Mouse (Mus musculus) embryonic facial prominence, embryonic 13.5 days (tissue): Measurements from ENCODE around the gene Crnkl1. TPM values are rescaled to one million over a fixed set of nuclear protein-coding genes. Genes with fewer than 3 reads are reported as not detected.
"Not testable (repeated sequence)": the region's sequence is repeated elsewhere in the genome, so short reads cannot be mapped to it uniquely, and the experiment has no call there.

Experiments
- ATAC-seq: fragments of 200-750 bp; cut with Nextera tagmentation; 2 replicates; pipeline ENCODE4 v1.8.0; 2017; ENCODE audit warnings: low read depth; ENCODE audit not compliant: insufficient number of reproducible peaks, insufficient read depth, low FRiP score, low TSS enrichment
- H3K27ac ChIP-seq: fragments of 300-500 bp; sonication (generic); 2 replicates; pipeline ENCODE4 v1.5.1; 2015; ENCODE audit warnings: moderate library complexity, mild to moderate bottlenecking, inconsistent platforms
- H3K27me3 ChIP-seq: fragments of 300-500 bp; sonication (generic); 2 replicates; pipeline ENCODE4 v1.6.1; 2015; ENCODE audit warnings: mild to moderate bottlenecking, inconsistent platforms
- H3K36me3 ChIP-seq: fragments of 300-500 bp; sonication (generic); 2 replicates; pipeline ENCODE4 v1.6.1; 2015; ENCODE audit warnings: mild to moderate bottlenecking, inconsistent platforms
- H3K4me1 ChIP-seq: fragments of 300-500 bp; sonication (generic); 2 replicates; pipeline ENCODE4 v1.6.1; 2015; ENCODE audit warnings: inconsistent platforms
- H3K4me2 ChIP-seq: fragments of 300-500 bp; sonication (generic); 2 replicates; pipeline ENCODE4 v1.6.1; 2015; ENCODE audit warnings: moderate library complexity, mild to moderate bottlenecking, inconsistent platforms
- H3K4me3 ChIP-seq: fragments of 300-500 bp; sonication (generic); 2 replicates; pipeline ENCODE4 v1.5.1; 2015; ENCODE audit warnings: mild to moderate bottlenecking, inconsistent platforms
- H3K9ac ChIP-seq: fragments of 300-500 bp; sonication (generic); 2 replicates; pipeline ENCODE4 v1.6.1; 2015; ENCODE audit warnings: mild to moderate bottlenecking, inconsistent platforms
- H3K9me3 ChIP-seq: fragments of 300-500 bp; sonication (generic); 2 replicates; pipeline ENCODE4 v1.6.1; 2016; ENCODE audit warnings: inconsistent platforms
- WGBS: fragments of 180-500 bp; shearing (Covaris S2); methylation state at CpG from one replicate; pipeline ENCODE4 v1.1.7; 2015; ENCODE audit warnings: mixed read lengths; 5-methylcytosine and 5-hydroxymethylcytosine counted together
- polyA plus RNA-seq: library from polyadenylated mRNA; unstranded; fragments of >200 nt; fragmentation: Nextera tagmentation; extraction: Ambion mirVana; gene quantifications from 2 replicates; pipeline ENCODE4 v1.2.1, GENCODE M21; 2015

Gene Crnkl1
- polyA plus RNA-seq, 1 experiment from 2014 or later: 33.8 TPM

DNA sequence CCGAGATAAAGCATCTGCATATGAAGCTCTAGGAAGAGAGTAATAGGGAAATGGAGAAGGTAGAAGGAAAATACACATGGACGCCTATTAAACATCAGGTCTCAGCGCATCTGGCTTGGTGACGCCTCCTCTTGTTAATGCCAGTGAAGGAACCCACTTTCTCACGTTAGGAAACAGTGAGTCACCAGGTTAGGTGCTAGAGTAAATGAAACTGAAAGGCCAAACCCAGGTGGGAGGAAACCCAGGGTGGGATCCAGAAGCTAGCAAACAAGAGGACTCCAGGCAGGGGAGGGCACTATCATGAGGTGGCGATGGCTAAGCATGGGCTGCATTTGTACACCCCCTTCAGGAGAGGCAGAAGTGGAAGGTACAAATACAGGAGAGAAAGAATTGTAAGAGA, 29.7 kb downstream of the Crnkl1 start:
- H3K4me3 ChIP-seq: no peak overlapping the region
- H3K4me2 ChIP-seq: peak overlapping the region; percentile 70; the same call in 1 of the 2 replicates
- no peak overlapping the region for H3K27ac ChIP-seq
- no peaks in the 10 kb centered on the region for H3K9me3 ChIP-seq
- H3K4me1 ChIP-seq: peaks cover 20% of the 10 kb centered on the region
- H3K27me3 ChIP-seq: no peaks in the 10 kb centered on the region
- no peak overlapping the region for H3K9ac ChIP-seq
- 85% methylated on average over 6 of the region's 6 CpGs for WGBS
- peaks cover 23% of the 10 kb centered on the region for H3K36me3 ChIP-seq
- no peak for ATAC-seq

GRCm38 (mm10) chr2:145903983-145904616, 30.7 kb downstream of the Crnkl1 start:
- Histone ChIP-seq H3K9ac (peak overlapping the region; percentile 98), H3K27ac (no peak overlapping the region), H3K4me1 (peaks cover 20% of the 10 kb centered on the region), H3K9me3 (no peaks in the 10 kb centered on the region), H3K36me3 (peaks cover 14% of the 10 kb centered on the region), H3K4me3 (peak overlapping the region; percentile 99), H3K4me2 (peak overlapping the region; percentile 70), H3K27me3 (no peaks in the 10 kb centered on the region)
- 27% methylated on average over 12 of the region's 12 CpGs for WGBS
- no peak for ATAC-seq

- Histone ChIP-seq H3K27me3 (no peaks in the 10 kb centered on the region), H3K27ac (peak overlapping the region; percentile 88), H3K9me3 (no peaks in the 10 kb centered on the region), H3K4me3 (peak overlapping the region; percentile 99), H3K4me2 (peak overlapping the region; percentile 70), H3K36me3 (peaks cover 8% of the 10 kb centered on the region; the same call in 1 of the 2 replicates), H3K9ac (peak overlapping the region; percentile 98), H3K4me1 (peaks cover 20% of the 10 kb centered on the region)
- peak; percentile 92 for ATAC-seq
- WGBS: under 1% methylated on average over 68 of the region's 68 CpGs
Observed at GRCm38 (mm10) chr2:145903061-145903901, 31.5 kb downstream of the Crnkl1 start.

- no peak for ATAC-seq
- Histone ChIP-seq H3K36me3 (peaks cover 5% of the 10 kb centered on the region; the same call in 1 of the 2 replicates), H3K9me3 (no peaks in the 10 kb centered on the region), H3K4me2 (peak within 1 kb of the TSS; percentile 70), H3K9ac (peak within 1 kb of the TSS; percentile 98), H3K4me3 (peak within 1 kb of the TSS; percentile 99), H3K27me3 (no peaks in the 10 kb centered on the region), H3K4me1 (peaks cover 20% of the 10 kb centered on the region), H3K27ac (no peak within 1 kb of the TSS)
- WGBS: 88% methylated on average over 6 of the region's 6 CpGs
Observed at GRCm38 (mm10) chr2:145901861-145902260, 33.0 kb downstream of the Crnkl1 start, which contains the start of gene Naa20. Naa20 (plus strand) TSS chr2:145902099.

GRCm38 (mm10) chr2:145900318-145900717, 34.5 kb downstream of the Crnkl1 start:
- H3K9ac ChIP-seq, H3K4me2 ChIP-seq, H3K36me3 ChIP-seq, H3K27me3 ChIP-seq, H3K4me3 ChIP-seq, H3K27ac ChIP-seq, H3K9me3 ChIP-seq, ATAC-seq: not testable (repeated sequence)
- WGBS: 77% methylated on average over 8 of the region's 8 CpGs
- H3K4me1 ChIP-seq: peaks cover 16% of the 10 kb centered on the region

DNA sequence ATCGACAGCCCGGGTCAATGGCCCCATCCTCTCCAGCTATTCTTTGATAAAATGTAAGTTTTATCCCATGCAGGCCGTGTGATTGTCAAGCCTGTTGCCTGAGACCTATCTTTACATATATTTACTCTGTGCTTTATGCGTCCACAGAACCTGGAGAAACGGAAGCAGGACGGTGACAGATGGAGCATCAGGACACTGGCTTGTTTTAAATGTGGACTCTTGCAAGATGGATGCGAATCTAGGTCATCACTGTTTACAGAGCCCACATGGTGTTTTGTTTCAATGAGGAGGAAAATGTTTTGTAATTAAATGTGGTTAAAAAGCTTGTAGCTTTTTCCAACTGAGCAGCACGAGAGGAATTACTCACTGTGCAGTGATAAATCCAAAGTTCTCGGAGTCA, 36.7 kb downstream of the Crnkl1 start:
- no peak for ATAC-seq
- 77% methylated on average over 9 of the region's 9 CpGs for WGBS
- no peaks in the 10 kb centered on the region for H3K4me1 ChIP-seq
- H3K9ac ChIP-seq: no peak overlapping the region
- H3K27ac ChIP-seq: no peak overlapping the region
- no peaks in the 10 kb centered on the region for H3K36me3 ChIP-seq
- no peaks in the 10 kb centered on the region for H3K27me3 ChIP-seq
- H3K4me3 ChIP-seq: no peak overlapping the region
- H3K9me3 ChIP-seq: no peaks in the 10 kb centered on the region
- H3K4me2 ChIP-seq: no peak overlapping the region

- H3K9me3 ChIP-seq: no peaks in the 10 kb centered on the region
- H3K27me3 ChIP-seq: no peaks in the 10 kb centered on the region
- no peaks in the 10 kb centered on the region for H3K36me3 ChIP-seq
- ATAC-seq: no peak
- H3K27ac ChIP-seq: no peak overlapping the region
- H3K9ac ChIP-seq: no peak overlapping the region
- no peak overlapping the region for H3K4me3 ChIP-seq
- H3K4me2 ChIP-seq: no peak overlapping the region
- H3K4me1 ChIP-seq: peaks cover 9% of the 10 kb centered on the region
- WGBS: 98% methylated on average over 6 of the region's 6 CpGs
Observed at GRCm38 (mm10) chr2:145893756-145894155, 41.1 kb downstream of the Crnkl1 start.

- Histone ChIP-seq H3K36me3 (peaks cover 15% of the 10 kb centered on the region), H3K9ac (no peak overlapping the region), H3K27me3 (no peaks in the 10 kb centered on the region), H3K4me1 (peaks cover 38% of the 10 kb centered on the region), H3K27ac (peak overlapping the region; percentile 64; the same call in 1 of the 2 replicates), H3K9me3 (no peaks in the 10 kb centered on the region), H3K4me2 (no peak overlapping the region), H3K4me3 (no peak overlapping the region)
- 70% methylated on average over 2 of the region's 2 CpGs for WGBS
- ATAC-seq: no peak
Observed at GRCm38 (mm10) chr2:145890571-145890970, 44.2 kb downstream of the Crnkl1 start.

- Histone ChIP-seq H3K27ac (peak overlapping the region; percentile 97), H3K4me3 (no peak overlapping the region), H3K9me3 (no peaks in the 10 kb centered on the region), H3K36me3 (peaks cover 28% of the 10 kb centered on the region), H3K9ac (no peak overlapping the region), H3K27me3 (no peaks in the 10 kb centered on the region), H3K4me1 (peaks cover 55% of the 10 kb centered on the region), H3K4me2 (peak overlapping the region; percentile 32)
- WGBS: 40% methylated on average over 6 of the region's 6 CpGs
- ATAC-seq: 0 out of 2 replicates have a peak, but pooled peaks have one; percentile 33
Observed at GRCm38 (mm10) chr2:145888766-145889480, 45.9 kb downstream of the Crnkl1 start.

- H3K4me1 ChIP-seq: peaks cover 62% of the 10 kb centered on the region
- no peaks in the 10 kb centered on the region for H3K9me3 ChIP-seq
- H3K9ac ChIP-seq: no peak overlapping the region
- 31% methylated on average over 14 of the region's 14 CpGs for WGBS
- H3K27ac ChIP-seq: peak overlapping the region; percentile 97
- peak overlapping the region; percentile 32 for H3K4me2 ChIP-seq
- H3K27me3 ChIP-seq: no peaks in the 10 kb centered on the region
- H3K4me3 ChIP-seq: no peak overlapping the region
- ATAC-seq: peak; percentile 73; the same call in 1 of the 2 replicates
- peaks cover 34% of the 10 kb centered on the region for H3K36me3 ChIP-seq
Observed at GRCm38 (mm10) chr2:145887937-145888765, 46.7 kb downstream of the Crnkl1 start.
